ENCODE assay signal across 8 mouse cellular contexts in genomic region chr10:76442178-76443088, GRCm38 (mm10). TPM values are rescaled to one million over a fixed set of nuclear protein-coding genes. Genes with fewer than 3 reads are reported as not detected.
A peak's percentile ranks its signal among the peaks of the same experiment; 100 is the strongest.
DNase-seq lines count a peak whose midpoint lies in the region; ATAC-seq and TF ChIP-seq lines count a peak whose summit lies in the region.

TSS of gene Pcnt (minus strand) at chr10:76442786.

- peaks cover 3% of the 10 kb centered on the region for H3K4me1 ChIP-seq in bone marrow, adult 2 months (ENCODE audit: control insufficient read depth, insufficient read depth, low read length)
- H3K4me1 ChIP-seq in embryonic facial prominence, embryonic 15.5 days, result peaks cover 17% of the 10 kb centered on the region
- peaks cover 11% of the 10 kb centered on the region for H3K4me1 ChIP-seq in limb, embryonic 14.5 days (ENCODE audit: control insufficient read depth, insufficient read depth, low read length)
- peaks cover 3% of the 10 kb centered on the region for H3K4me1 ChIP-seq in midbrain, postnatal 0 days (ENCODE audit: insufficient read depth, low read length)

- H3K9me3 ChIP-seq in embryonic facial prominence, embryonic 15.5 days (replicated peaks), result no peaks in the 10 kb centered on the region
- no peaks in the 10 kb centered on the region for H3K9me3 ChIP-seq in limb, embryonic 14.5 days (ENCODE audit: control insufficient read depth, low read length)
- H3K9me3 ChIP-seq in midbrain, postnatal 0 days (ENCODE audit: low read length), result no peaks in the 10 kb centered on the region

- peak; percentile 99 for ATAC-seq in embryonic facial prominence, embryonic 15.5 days (ENCODE audit: insufficient number of reproducible peaks, low FRiP score, low TSS enrichment, low read depth)
- ATAC-seq in limb, embryonic 14.5 days (ENCODE audit: low FRiP score, low read depth), result peak; percentile 99
- peak; percentile 100 for ATAC-seq in midbrain, postnatal 0 days (ENCODE audit: low FRiP score)

- peaks cover 20% of the 10 kb centered on the region for H3K36me3 ChIP-seq in embryonic facial prominence, embryonic 15.5 days
- peaks cover 10% of the 10 kb centered on the region for H3K36me3 ChIP-seq in limb, embryonic 14.5 days (ENCODE audit: control insufficient read depth, insufficient read depth, low read length)
- peaks cover 3% of the 10 kb centered on the region; the same call in 1 of the 2 replicates for H3K36me3 ChIP-seq in midbrain, postnatal 0 days (ENCODE audit: insufficient read depth, low read length)

- 1% methylated on average over 78 of the region's 78 CpGs for WGBS in bone marrow, adult 2 months
- under 1% methylated on average over 78 of the region's 78 CpGs for WGBS in embryonic facial prominence, embryonic 15.5 days
- WGBS in limb, embryonic 14.5 days, result 3% methylated on average over 77 of the region's 78 CpGs
- under 1% methylated on average over 78 of the region's 78 CpGs for WGBS in midbrain, postnatal 0 days

- H3K4me2 ChIP-seq in embryonic facial prominence, embryonic 15.5 days (replicated peaks), result peak within 1 kb of the TSS; percentile 82
- H3K4me2 ChIP-seq in limb, embryonic 14.5 days (replicated peaks; ENCODE audit: low read depth, low read length, severe bottlenecking), result peak within 1 kb of the TSS; percentile 84
- H3K4me2 ChIP-seq in midbrain, postnatal 0 days (ENCODE audit: low read depth, low read length, poor library complexity, severe bottlenecking), result peak within 1 kb of the TSS; percentile 77

- H3K9ac ChIP-seq in embryonic facial prominence, embryonic 15.5 days, result peak within 1 kb of the TSS; percentile 73
- H3K9ac ChIP-seq in limb, embryonic 14.5 days (ENCODE audit: low read depth, low read length, severe bottlenecking), result peak within 1 kb of the TSS; percentile 79
- H3K9ac ChIP-seq in midbrain, postnatal 0 days (replicated peaks; ENCODE audit: low read length, poor library complexity, severe bottlenecking), result peak within 1 kb of the TSS; percentile 59

- peak; percentile 69 for TF ChIP-seq CTCF in bone marrow, adult 2 months (IDR thresholded peaks at IDR 0.05; ENCODE audit: control insufficient read depth, insufficient read depth, low read length)
- peak; percentile 81 for TF ChIP-seq CTCF in midbrain, postnatal 0 days (IDR thresholded peaks at IDR 0.05)

- peak within 1 kb of the TSS; percentile 95 for H3K27ac ChIP-seq in bone marrow, adult 2 months (ENCODE audit: control insufficient read depth, insufficient read depth, low read depth, low read length, poor library complexity)
- H3K27ac ChIP-seq in embryonic facial prominence, embryonic 15.5 days (replicated peaks), result peak within 1 kb of the TSS; percentile 97
- H3K27ac ChIP-seq in limb, embryonic 14.5 days (replicated peaks; ENCODE audit: low read depth, low read length), result peak within 1 kb of the TSS; percentile 92
- peak within 1 kb of the TSS; percentile 85 for H3K27ac ChIP-seq in midbrain, postnatal 0 days (ENCODE audit: low read depth, low read length)

- TF ChIP-seq POLR2A in bone marrow, adult 2 months (IDR thresholded peaks at IDR 0.05; ENCODE audit: borderline replicate concordance, control insufficient read depth, low read depth, low read length), result peak; percentile 47; the same call in 1 of the 2 replicates
- peak; percentile 70; the same call in 1 of the 2 replicates for TF ChIP-seq POLR2A in limb, embryonic 14.5 days (IDR thresholded peaks at IDR 0.05; ENCODE audit: borderline replicate concordance, extremely low read depth, insufficient read depth, insufficient read length)

- peak; percentile 98 for DNase-seq in 416B (ENCODE audit: low read depth)
- peak; percentile 95 for DNase-seq in heart, adult 8-10 months (ENCODE audit: low spot score)
- DNase-seq in kidney, adult 9 months, result peak; percentile 98
- DNase-seq in limb, embryonic 14.5 days (ENCODE audit: low spot score), result peak; percentile 97
- DNase-seq in midbrain, postnatal 0 days (ENCODE audit: low spot score), result peak; percentile 98
- peak; percentile 92 to 93 for DNase-seq in spleen, postnatal 14 days (ENCODE audit: low spot score in 2 of 2)

- no peaks in the 10 kb centered on the region for H3K27me3 ChIP-seq in embryonic facial prominence, embryonic 15.5 days
- no peaks in the 10 kb centered on the region for H3K27me3 ChIP-seq in limb, embryonic 14.5 days (ENCODE audit: control insufficient read depth, insufficient read depth, low read length)
- no peaks in the 10 kb centered on the region for H3K27me3 ChIP-seq in midbrain, postnatal 0 days (ENCODE audit: insufficient read depth, low read length)

- peak within 1 kb of the TSS; percentile 89 for H3K4me3 ChIP-seq in bone marrow, adult 2 months (replicated peaks; ENCODE audit: control insufficient read depth, low read depth, low read length)
- H3K4me3 ChIP-seq in embryonic facial prominence, embryonic 15.5 days (replicated peaks), result peak within 1 kb of the TSS; percentile 79
- peak within 1 kb of the TSS; percentile 98 for H3K4me3 ChIP-seq in limb, embryonic 14.5 days (replicated peaks; ENCODE audit: low read length)
- H3K4me3 ChIP-seq in midbrain, postnatal 0 days (ENCODE audit: low read depth, low read length), result peak within 1 kb of the TSS; percentile 68

RNA-seq across cellular contexts. Expression of gene Pcnt, which starts in this region (rescaled TPM):
- 19.9 and 24.8 TPM in 2 replicates for polyA plus RNA-seq in bone marrow, adult 2 months (2011; ENCODE audit: insufficient read depth, insufficient read length, low replicate concordance, missing spikeins)
- polyA plus RNA-seq in embryonic facial prominence, embryonic 15.5 days (2015; fragmentation: Nextera tagmentation; extraction: Ambion mirVana), result 15.9 and 18.1 TPM in 2 replicates
- 10 to 100 TPM; 46.5 to 61.5 (median 54.6) TPM for total RNA-seq in heart, adult 8-10 months (2022)
- 27.9 and 32.8 TPM in 2 replicates for polyA plus RNA-seq in limb, embryonic 14.5 days (2012; rRNA removed)
- 17.2 and 17.3 TPM in 2 replicates for polyA plus RNA-seq in limb, embryonic 14.5 days (2014; fragmentation: Nextera tagmentation; extraction: Ambion mirVana)
- total RNA-seq in midbrain, postnatal 0 days (2014; rRNA removed), result 12.8 and 14.5 TPM in 2 replicates
- 3.4 and 3.9 TPM in 2 replicates for polyA plus RNA-seq in midbrain, postnatal 0 days (2015; fragmentation: Nextera tagmentation; extraction: Ambion mirVana)

Comparison
In these comparisons a context has a peak if more than half of its experiments do, and no peak if none do; other contexts are left out.
1. Peak in every context shown above with its lines: DNase-seq, ATAC-seq, H3K4me3 ChIP-seq and H3K27ac ChIP-seq.